Mouse (Mus musculus) stomach, postnatal 0 days (tissue): ENCODE data around the gene Wdr74.

ENCODE experiments used
- CTCF ChIP-seq: IDR thresholded peaks from 2 replicates; pipeline ENCODE4 v1.5.1; 2016; ENCODE audit warnings: antibody characterized with exemption, low read depth, mild to moderate bottlenecking, moderate library complexity
- EP300 ChIP-seq: optimal IDR thresholded peaks from 2 replicates; pipeline ENCODE3; 2016; ENCODE audit warnings: antibody characterized with exemption

GRCm38 (mm10) chr19:8739646-8740045 is 4.0 kb downstream of the Wdr74 start:
- TF ChIP-seq CTCF (no peak), EP300 (no peak)
